Mouse (Mus musculus) spleen, postnatal 10 days (tissue): Measurements from ENCODE around the gene Nupl2.
A peak's percentile ranks its signal among the peaks of the same experiment; 100 is the strongest.

Experiments used
- DNase-seq, 2 experiments: peaks; one replicate each; pipeline ENCODE4 v3.0.0; 2021 to 2022; ENCODE audit warnings: low spot score in 2 of 2

The Nupl2 gene

DNA sequence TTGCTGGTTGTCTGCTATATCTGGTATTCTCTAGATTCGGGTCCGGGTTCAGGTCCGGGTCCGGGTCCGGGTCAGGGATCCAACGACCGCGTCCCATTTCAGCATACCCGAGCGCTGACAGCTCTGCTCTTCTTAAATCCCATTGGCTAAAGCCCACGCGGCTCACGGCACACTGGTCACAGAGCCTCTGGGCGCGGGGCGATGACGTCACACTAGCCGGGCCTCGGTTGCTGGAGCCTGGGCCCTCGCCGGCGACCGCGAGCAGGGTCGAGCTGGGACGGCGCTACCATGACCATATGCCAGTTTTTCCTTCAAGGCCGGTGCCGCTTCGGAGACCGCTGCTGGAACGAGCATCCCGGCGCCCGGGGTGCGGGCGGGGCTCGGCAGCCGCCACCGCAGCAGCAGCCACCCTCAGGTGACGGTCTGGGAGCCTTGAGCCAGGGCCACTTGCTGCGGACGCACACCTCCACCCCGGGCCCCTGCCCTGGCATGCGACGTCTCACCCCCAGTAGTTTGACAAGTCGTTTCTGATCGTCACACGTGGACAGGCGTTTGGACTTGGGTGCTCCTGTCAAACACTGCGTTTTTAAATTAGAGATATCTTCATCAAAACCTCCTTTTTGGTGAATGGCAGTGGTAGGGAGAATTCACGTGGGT, at the start of gene Nupl2:
Gene Nupl2 (plus strand): TSS at position 175 of the 657 bp plus-strand sequence.
- peak; percentile 90 to 97 for DNase-seq

DNA sequence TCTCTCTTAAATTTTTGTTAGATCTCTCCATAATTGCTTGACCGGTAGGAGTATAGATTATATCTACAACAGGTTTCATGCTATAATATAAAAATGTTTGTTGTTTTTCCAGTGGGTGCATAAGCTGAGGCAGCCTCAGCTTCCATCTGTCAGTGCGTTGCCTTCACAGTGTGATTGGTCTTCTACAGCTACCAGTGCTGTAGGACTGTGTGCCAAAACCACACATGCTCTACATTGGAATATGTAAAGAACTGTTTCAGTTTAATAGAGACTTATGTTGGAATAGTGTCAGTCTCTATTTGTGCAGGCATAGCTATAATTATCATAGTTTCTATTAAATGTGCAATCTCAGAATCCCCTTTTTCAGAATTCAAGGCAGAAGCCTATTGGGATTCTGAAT, 42.5 kb upstream of the Nupl2 start:
- no peak for DNase-seq

DNA sequence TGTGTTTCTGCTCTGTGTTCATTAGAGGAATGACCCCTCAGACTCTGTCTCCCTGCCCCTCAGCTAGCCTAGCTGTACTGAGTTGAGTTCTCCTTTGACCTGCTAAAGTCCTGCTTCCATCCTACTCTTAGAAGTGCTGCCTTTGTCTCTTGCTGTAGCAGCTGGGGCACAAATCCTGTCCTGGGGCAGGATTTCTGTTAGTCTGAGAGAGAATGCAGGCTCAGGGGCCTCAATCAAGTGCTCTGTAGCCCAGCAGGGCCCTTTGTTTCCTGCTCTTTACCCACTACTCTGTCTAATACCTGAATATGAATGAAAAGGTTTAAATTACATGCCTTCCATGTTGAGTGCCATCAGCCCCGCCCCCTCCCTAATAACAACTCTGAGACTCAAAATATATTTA, 40.6 kb upstream of the Nupl2 start:
- no peak for DNase-seq

DNA sequence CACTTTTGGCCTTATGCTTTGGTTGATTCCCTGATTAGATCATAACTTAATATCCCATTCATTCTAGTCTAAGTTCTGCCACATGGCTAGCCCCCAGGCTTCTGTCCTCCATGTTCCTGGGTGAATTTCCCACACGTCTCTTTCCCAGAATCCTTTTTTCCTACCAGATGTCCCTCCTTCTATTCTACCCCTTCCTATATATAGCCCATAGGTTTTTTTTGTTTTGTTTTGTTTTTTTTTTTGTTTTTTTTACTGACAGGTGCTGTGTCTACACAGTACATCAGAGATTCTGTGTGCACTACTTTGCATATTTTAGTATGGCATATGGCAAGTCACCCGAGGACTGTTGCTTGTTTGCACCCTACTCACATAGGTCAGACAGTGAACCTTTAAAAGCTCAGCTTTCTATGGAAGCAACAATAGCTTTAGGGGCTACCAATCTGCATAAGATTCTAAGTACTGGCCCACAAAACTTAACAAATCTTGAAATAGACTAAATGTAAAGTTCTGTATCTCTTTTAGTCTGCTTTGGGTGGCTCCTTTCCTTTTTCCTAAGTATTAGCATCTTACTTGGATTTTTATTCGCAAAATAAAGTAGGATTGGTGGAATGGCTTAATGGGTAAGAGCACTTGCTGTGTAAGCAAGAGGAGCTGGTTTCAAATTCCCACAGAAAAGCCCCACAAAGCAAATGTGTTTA, 40.0 kb upstream of the Nupl2 start:
- DNase-seq = no peak

DNA sequence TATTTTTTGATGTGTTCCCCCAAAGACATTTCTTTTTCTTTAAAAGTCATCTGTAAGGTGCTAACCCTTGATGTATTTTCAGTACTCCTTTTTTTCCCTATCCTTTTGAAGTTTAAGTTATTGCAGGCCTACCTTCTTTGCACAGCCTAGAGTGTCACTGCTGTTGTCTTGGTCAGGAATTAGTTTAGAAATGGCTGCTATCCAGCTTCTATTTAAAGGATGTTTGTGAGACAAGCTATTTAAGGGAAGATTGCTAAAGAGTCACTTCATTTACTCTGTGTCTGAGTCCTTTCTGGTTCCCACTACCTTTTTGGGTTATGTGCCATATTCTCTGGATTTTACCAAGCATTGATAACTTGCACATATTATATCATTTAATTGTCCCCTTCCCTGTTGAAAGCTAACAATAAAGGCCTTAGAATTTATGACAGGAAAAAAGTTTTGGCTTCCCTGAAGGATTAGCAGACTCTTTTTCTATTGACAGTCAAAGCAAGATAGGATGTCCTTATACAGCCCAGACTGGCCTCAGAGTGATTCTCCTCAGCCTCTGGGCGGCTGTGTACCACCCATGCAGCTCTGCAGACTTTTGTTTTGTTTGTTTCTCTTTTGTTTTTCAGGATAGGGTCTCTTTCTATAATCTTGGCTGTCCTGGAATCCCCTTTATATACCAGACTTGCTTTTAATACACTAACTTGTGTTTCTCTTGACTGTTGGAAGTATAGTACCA, 38.7 kb upstream of the Nupl2 start:
- no peak for DNase-seq

DNA sequence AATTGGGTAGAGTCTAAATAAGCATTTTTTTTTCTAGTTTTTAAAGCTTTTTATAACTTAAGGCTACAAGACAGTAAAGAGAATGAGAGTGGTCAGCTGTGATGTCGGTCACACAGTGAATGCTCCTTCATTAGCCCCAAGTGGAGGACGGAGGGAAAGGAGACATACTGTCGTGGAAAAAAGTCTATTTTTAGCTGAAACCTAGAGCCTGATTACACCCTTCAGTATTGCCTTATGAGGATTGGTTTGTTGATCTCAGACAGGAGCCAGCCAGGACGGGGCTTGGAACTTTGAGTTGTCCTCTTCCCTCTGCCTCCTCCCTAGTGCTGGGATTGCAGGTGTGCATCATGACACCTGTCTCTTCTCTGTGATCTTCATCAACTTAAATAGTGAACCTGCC, 37.8 kb upstream of the Nupl2 start:
- no peak for DNase-seq

DNA sequence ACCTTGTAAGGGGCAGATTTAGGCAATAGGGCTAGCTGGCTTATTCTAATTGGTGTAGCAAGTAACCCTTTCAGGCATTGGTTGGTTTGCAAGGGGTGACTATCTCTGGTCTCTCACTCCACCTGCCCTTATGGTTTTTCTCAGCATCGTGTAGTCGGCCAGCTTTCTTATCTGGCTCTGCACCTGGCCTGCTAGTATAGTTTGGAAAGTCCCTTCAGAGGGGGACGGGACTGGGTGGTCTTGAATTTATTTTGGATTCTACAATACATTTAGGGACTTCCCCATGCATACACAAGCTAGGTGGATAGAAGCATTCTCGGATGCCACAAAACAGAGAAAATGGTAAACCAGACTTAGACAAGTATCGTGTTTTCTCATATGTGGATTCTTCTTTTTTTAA, 17.8 kb upstream of the Nupl2 start:
- DNase-seq = no peak

DNA sequence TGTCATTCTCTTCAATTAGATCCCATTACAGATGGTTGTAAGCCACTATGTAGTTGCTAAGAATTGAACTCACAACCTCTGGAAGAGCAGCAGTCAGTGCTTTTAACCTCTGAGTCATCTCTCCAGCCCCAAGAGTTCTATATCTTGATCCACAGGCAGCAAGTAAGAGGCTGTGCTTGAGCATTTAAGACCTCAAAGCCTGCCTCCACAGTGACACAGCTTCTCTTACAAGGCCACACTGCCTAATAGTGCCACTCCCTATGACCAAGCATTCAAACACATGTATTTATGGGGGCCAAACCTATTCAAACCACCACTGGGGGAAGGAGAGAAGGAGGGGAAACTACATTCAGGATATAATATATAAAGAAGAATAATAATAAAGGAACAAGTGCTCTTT, 12.6 kb upstream of the Nupl2 start:
- no peak for DNase-seq

DNA sequence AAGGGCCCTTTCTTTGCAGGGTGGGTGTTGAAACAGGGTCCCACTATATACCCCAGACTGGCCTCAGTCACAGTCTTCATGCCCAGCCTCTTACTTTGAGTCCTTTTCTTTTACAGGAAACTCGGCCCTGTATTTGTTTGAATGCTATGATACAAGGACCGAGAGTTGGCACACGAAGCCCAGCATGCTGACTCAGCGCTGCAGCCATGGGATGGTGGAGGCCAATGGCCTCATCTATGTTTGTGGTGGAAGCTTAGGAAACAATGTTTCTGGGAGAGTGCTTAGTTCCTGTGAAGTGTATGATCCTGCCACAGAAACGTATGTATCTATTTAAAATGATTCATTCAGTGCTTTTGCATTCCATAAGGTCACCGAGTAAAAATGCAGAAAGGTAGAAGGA, 8.0 kb upstream of the Nupl2 start:
- DNase-seq = no peak

DNA sequence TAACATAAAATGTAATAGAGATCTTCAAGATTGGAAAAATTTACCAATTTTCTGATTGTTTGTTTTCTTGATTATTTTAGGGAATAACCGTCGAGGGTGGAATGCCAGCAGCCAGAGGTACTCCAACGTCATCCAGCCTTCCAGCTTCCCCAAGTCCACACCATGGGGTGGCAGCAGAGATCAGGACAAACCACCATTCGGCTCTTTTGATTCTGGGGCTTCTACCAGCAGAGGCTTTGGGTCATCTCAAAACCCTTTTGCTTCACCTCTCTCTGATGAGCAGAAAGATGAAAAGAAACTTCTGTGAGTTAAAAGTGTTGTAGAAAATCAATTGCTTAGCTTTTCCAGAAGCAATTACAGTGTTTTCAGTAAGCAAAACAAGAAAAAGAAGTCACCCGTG, 2.5 kb downstream of the Nupl2 start:
- no peak for DNase-seq

DNA sequence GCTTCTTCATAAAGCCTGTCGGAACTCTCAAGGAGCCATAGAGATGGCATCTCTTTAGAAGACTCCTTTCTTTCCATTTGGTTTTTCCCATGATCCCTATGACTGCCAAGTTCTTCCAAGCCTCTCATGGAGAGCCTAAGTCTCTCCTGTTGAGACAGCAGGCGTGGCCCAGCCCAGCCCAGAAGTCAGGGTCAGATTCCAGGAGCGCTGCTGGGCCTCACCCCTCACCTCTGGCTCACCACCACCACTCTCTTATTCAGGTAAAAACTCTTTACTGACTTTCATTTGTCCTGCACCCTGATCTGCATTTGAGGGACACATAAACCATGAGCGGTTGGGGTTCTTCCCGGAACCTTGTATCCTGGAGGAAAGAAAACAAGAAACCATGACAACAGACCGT, 5.1 kb downstream of the Nupl2 start:
- DNase-seq = no peak

DNA sequence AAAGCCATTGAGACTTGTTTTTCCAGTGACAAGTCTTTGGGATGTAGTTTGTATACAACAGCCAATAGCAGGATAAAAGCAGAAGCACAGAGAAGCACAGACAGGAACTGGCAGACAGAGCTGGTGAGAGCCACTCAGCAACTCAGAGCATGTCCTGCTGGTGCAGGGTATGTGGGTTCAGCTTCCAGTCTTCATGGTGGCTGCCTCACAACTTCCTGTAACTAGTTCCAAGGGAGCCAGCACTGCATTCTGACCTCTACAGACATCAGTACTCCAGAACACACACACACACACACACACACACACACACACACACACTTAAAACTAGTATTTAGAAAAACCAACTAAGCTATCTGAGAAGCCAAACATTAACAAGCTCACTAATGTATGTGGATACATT, 7.3 kb downstream of the Nupl2 start:
- DNase-seq = no peak

DNA sequence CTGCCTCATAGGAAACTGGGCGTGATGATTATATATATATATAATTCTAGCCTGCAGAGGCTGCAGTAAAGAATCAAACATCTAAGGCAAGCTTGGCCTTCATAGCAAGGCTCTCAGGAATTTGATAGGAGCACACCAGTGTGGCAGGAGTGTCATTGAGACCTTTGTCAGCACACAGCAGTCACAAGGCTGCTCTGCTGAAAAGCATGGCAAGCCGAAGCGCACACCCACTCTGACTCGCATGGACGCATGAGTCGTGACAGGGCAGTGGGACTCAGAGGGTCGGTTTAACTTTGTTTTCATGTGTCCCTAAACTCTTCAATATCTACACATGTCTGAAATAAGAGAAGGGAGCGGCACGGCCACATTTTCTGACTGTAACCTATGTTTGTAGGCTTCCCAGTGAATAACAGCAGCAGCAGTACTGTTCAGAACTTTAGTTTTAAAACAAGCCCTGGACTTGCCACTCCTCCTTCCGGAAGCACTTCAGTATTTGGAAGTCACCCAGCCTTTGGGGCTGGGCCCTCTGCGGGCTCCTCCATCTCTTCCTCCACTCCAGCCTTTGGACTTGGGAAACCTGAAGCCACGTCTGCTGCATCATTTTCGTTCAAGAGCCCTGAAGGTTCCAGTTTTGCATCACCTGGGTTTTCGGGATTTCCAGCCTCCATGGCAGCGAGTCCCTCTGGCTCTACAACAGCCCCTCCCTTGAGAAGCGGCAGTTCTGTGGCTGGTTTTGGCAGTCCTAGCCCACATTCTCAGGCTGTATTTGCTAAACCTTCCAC, 16.9 kb downstream of the Nupl2 start:
- DNase-seq = no peak

DNA sequence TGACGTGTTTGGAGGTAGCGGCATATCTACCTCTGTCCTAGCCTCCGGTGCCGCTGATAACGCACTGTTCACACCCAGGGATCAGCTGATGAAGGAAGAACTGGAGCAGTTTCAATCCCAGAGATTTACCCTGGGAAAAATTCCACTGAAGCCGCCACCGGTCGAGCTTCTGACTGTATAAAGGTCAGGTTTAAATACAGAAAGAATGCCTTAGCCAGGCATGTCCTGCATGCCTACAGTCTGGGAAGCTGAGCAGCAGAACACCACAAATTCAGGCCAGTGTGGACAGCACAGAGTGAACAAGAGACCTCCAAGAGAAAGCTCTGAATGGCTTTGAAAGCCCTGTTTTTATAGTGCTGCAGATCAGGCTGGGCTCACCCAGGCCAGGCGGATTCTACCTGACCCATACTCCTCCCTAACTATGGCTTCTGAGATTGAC, 17.6 kb downstream of the Nupl2 start:
- no peak for DNase-seq

DNA sequence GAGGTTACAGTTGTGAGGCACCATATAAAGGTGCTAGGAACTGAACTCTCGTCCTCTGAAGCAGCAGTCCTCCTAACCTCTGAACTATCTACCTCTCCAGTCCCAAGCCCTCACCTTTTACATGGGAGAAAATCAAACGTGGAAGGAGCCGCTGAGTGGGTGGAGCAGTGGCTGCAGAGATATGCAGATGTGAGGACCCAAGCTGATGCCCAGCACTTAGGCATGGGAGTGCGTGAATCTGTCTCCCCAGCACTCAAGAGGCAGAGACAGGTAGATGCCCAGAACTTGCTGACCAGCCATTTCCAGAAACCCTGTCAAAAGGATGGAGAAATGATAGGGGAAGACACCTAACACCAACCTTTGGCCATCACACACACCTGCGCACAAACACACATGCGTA, 18.3 kb downstream of the Nupl2 start:
- DNase-seq = no peak

DNA sequence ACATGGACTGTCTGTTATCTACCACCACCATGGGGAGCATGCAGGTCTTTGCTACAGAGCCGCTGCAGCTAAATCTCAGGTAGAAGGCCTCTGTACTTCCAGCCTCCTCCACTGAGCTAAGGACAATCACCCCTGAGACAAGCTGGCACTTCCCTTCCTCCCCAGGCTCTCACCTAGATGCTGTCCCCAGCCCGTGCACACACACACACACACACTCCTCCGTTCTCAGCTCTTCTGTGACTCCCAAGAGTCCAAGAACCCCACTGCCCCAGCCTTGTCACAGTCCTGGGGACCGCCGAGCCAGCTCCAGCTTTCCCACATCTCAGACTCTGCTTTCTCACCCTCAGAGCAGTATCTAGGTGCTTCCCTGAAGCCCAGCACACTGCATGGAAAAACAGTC, 19.2 kb downstream of the Nupl2 start:
- DNase-seq = no peak

DNA sequence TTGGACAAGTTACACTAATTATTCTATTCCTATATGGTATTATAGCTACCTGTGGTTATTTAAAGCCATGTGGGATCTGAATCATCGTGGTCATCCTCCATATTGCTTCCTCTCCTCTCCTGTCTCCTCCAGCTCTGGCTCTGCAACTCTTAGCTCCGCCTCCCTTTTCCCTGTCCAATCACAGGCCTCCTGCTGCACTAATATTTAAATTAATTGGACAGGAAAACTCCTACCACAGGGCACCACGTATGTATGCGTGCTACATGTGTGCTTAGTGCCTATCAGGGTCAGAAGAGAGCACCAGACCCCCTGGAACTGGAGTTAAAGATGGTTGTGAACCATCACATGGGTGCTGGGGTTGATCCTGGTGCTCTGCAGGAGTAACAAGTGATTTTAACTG, 23.7 kb downstream of the Nupl2 start:
- DNase-seq = no peak

DNA sequence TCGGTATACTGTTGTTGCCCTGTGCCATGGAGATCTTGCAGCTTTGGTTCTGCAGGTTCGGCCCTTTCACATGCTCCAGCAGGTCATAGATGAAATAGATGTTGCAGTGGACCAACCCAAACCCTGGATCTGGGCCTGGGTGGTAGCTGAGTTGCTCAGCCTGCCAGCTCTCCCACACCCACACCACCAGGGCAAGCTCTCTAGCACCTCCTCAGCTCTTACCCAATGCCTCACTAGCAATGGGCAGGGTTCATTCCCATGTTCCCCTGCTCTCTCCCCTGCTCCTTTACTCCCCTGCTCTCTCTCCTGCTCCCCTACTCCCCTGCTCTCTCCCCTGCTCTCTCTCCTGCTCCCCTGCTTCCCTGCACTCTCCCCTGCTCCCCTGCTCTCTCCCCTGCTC, 27.1 kb downstream of the Nupl2 start:
- no peak for DNase-seq

DNA sequence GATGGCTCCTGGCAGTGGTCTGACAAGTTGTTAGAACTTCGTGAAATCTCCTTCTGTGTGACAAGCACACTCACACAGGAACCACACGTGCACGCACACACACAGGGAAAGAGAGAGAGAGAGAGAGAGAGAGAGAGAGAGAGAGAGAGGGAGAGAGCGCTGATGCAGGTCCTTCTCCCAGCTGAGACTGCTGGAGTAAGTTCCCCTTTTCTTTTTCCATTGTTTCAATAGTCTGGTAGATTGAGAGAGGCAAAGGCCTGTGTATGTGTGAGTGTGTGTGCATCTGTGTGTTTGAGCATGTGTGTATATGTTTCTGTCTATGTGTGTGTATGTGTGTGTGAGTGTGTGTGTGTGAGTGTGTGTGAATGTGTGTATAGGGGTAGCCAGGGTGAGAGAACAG, 36.2 kb downstream of the Nupl2 start:
- DNase-seq = no peak

DNA sequence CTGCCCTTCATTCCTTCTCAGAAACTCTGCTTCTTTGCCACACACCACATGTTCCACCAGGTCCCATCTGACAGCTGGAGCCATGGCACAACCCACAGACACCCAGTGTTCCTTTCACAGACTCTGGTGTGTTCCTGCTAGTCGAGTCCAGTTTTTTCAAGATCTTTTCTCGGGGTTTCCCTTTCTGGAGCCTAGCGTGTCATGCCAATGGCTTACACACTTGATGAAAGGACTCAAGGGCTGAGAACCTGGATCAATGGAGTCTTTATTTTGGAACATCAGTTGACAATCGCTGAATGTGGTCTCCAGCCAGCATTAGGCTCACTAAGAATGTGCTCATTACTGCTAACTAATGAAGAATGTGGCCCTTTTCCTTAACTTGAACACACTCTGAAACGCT, 37.7 kb downstream of the Nupl2 start:
- no peak for DNase-seq

DNA sequence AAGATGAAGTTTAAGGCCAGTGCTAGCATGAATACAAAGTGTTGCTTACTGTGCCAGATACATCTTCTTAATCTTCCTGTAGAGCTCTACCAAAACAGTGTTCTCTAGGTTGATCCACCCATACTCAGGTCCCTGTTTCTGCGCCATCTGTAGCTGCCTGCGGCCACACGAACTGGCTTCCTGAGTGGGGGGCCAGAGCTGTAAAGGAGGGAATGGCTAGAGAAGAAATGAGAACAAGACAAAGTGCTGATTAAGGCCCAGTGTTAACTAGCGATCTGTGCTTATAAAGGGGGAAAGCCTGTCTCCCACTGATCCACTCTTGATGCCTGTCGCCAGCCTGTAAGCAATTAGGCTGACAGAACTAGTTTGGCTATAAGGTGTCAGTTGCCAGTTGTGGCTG, 38.5 kb downstream of the Nupl2 start:
- no peak for DNase-seq

DNA sequence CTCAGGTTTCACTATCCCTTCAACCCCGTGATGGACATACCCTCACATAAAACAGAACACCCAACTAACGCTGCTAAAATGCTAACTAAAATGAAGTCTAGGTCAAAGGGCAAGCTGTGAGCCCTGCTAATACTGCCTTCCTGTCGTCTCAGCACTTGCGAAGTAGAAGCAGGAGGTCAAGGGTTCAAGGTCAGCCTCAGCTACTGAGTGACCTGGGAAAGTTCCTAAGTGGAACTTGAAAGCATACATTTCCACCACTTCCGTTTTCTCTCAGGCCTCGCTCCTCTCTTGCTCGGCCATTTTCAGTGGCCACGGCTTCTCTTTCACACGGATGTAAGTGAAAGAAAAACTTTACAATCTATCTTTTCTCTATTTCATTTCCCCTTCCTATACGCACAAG, 43.2 kb downstream of the Nupl2 start:
- no peak for DNase-seq
